Mouse (Mus musculus) cerebellum, adult 2 months (tissue): ENCODE data around the gene Ush2a. TPM values are rescaled to one million over a fixed set of nuclear protein-coding genes. Genes with fewer than 3 reads are reported as not detected.
A peak's percentile ranks its signal among the peaks of the same experiment; 100 is the strongest.

Experiments used
- DNase-seq, 2 experiments: peaks; one replicate each; pipeline ENCODE4 v3.0.0; 2021
- H3K27ac ChIP-seq: fragments of 200-500 bp; 2 replicates; pipeline ENCODE4 v1.5.1; 2012; ENCODE audit warnings: low read length, control low read depth, inconsistent platforms; ENCODE audit not compliant: insufficient read depth
- H3K27me3 ChIP-seq: fragments of 200-500 bp; 2 replicates; pipeline ENCODE4 v1.6.1; 2012; ENCODE audit warnings: inconsistent platforms, mild to moderate bottlenecking, low read length, moderate library complexity; ENCODE audit not compliant: control insufficient read depth, insufficient read depth
- H3K4me1 ChIP-seq: fragments of 200-500 bp; 2 replicates; pipeline ENCODE4 v1.6.1; 2011; ENCODE audit warnings: low read length; ENCODE audit not compliant: control insufficient read depth, insufficient read depth
- H3K4me3 ChIP-seq: fragments of 200-500 bp; replicated peaks from 2 replicates; pipeline ENCODE3; 2011; ENCODE audit warnings: mild to moderate bottlenecking, low read depth, low read length, control low read depth; ENCODE audit not compliant: insufficient read depth
- CTCF ChIP-seq: fragments of 200-500 bp; IDR thresholded peaks from 2 replicates; pipeline ENCODE4 v1.5.1; 2011; ENCODE audit warnings: low read depth, mild to moderate bottlenecking, control low read depth, low read length, moderate library complexity, borderline replicate concordance; ENCODE audit not compliant: insufficient read depth
- POLR2A ChIP-seq: fragments of 200-500 bp; IDR thresholded peaks from 2 replicates; pipeline ENCODE4 v1.6.1; 2011; ENCODE audit warnings: low read length, control low read depth, borderline replicate concordance; ENCODE audit not compliant: insufficient read depth
- WGBS: fragments of 180-500 bp; shearing (Covaris S2); methylation state at CpG from one replicate; pipeline ENCODE4 v1.1.7; 2018; 5-methylcytosine and 5-hydroxymethylcytosine counted together
- polyA plus RNA-seq: library from polyadenylated mRNA; depleted of rRNA; stranded (reverse); fragments of >200 nt; gene quantifications from 2 replicates; pipeline ENCODE4 v1.2.3, GENCODE M21; 2012

Gene Ush2a
- polyA plus RNA-seq, 1 experiment = 0.07 TPM

DNA sequence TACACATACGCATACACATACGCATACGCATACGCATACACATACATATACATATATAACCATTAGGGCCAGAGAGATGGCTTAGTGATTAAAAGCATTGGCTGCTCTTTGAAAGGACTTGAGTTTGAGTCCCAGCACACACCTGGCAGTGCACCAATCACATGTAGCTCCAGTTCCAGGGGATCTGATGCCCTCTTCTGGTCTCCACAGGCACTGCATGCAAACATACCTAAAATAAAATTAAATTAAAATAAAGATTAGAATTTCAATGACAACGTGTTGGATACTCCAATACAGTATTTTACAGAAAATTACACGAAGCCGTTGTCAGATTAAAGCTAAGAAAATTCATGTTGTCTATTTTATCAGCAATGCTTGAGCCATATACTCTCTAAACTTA is 336.2 kb downstream of the Ush2a start:
- no peaks in the 10 kb centered on the region for H3K4me1 ChIP-seq
- no peak overlapping the region for H3K4me3 ChIP-seq
- WGBS = 90% methylated on average over 7 of the region's 7 CpGs
- H3K27ac ChIP-seq = no peak overlapping the region
- no peaks in the 10 kb centered on the region for H3K27me3 ChIP-seq
- DNase-seq = no peak
- TF ChIP-seq POLR2A = no peak
- peak; percentile 17; the same call in 1 of the 2 replicates for TF ChIP-seq CTCF

- Histone ChIP-seq H3K4me3 (no peak overlapping the region), H3K27ac (no peak overlapping the region), H3K27me3 (no peaks in the 10 kb centered on the region), H3K4me1 (no peaks in the 10 kb centered on the region)
- TF ChIP-seq CTCF = no peak
- no peak for DNase-seq
- WGBS = 90% methylated on average over 8 of the region's 8 CpGs
These were observed 337.3 kb downstream of the Ush2a start for GRCm38 (mm10) chr1:188599134-188599533.

DNA sequence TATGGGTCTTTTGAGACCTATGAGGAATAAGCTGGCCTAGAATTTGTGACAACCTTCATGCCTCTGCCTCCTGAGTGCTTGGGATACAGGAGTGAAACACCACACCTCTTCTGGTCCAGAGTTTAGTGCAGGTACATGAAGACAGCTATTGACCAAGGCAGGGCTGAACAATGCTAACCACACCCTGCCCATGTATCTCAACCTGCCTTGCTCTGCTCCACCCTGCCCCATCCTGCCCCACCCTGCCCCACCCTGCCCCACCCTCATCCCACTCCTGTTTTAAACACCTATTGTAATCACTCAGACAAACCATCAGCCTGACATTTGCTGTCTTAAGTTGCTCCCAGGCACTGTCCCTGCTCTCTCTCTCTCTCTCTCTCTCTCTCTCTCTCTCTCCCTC is 344.6 kb downstream of the Ush2a start:
- TF ChIP-seq POLR2A = no peak
- TF ChIP-seq CTCF = no peak
- Histone ChIP-seq H3K4me1 (no peaks in the 10 kb centered on the region), H3K4me3 (no peak overlapping the region), H3K27me3 (no peaks in the 10 kb centered on the region), H3K27ac (no peak overlapping the region)
- DNase-seq = no peak

- no peak for TF ChIP-seq CTCF
- no peak for TF ChIP-seq POLR2A
- WGBS = 33% methylated on average over 5 of the region's 5 CpGs
- no peak for DNase-seq
- Histone ChIP-seq H3K27ac (no peak overlapping the region), H3K27me3 (no peaks in the 10 kb centered on the region), H3K4me3 (no peak overlapping the region), H3K4me1 (no peaks in the 10 kb centered on the region)
These were observed 354.7 kb downstream of the Ush2a start for GRCm38 (mm10) chr1:188616547-188616946.

GRCm38 (mm10) chr1:188633736-188634135 is 371.9 kb downstream of the Ush2a start:
- no peaks in the 10 kb centered on the region for H3K27me3 ChIP-seq
- TF ChIP-seq POLR2A (no peak), CTCF (peak; percentile 53)
- H3K4me1 ChIP-seq = no peaks in the 10 kb centered on the region
- no peak overlapping the region for H3K4me3 ChIP-seq
- 47% methylated on average over 4 of the region's 4 CpGs for WGBS
- H3K27ac ChIP-seq = no peak overlapping the region
- no peak for DNase-seq

DNA sequence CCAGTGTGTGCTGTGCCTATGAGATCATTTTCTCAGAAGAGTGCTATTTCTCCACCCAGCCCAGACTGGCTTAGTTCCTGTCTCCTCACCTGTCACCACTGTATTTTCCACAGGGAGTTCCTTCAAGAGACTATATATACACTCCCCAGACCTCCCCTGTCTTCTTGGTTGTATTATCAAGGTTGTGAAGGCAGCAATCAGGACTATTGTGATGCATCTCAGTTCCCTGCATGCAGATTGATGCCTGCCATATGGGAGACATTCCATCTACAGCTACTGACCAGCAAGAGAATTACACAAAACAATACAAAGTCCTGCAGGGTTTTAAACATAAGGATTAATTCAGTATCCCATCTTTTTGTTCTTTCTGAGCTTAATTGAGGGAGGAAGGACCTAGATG is 377.8 kb downstream of the Ush2a start:
- no peak for TF ChIP-seq POLR2A
- TF ChIP-seq CTCF = no peak
- DNase-seq = no peak
- no peak overlapping the region for H3K27ac ChIP-seq
- no peak overlapping the region for H3K4me3 ChIP-seq
- H3K27me3 ChIP-seq = no peaks in the 10 kb centered on the region
- H3K4me1 ChIP-seq = no peaks in the 10 kb centered on the region

DNA sequence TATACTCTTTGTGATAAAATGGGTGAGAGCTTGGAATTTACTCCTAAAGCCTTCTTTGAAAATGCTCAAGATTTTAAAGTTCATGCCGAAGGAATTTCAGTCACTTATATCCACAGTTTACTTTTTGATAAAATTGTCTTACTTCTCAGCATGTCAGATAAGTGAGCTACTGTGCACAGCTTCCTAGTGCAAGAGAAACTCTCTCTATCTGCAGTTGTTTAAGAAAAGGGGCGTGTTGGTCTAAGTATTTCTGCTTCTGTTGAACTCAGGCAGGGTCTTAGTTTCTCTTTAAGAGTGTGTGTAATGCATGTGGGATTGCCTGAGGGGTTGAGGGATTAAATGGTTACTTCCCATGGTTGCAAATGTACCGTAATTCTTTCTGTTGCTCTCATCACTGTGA is 381.3 kb downstream of the Ush2a start:
- TF ChIP-seq CTCF = no peak
- TF ChIP-seq POLR2A = no peak
- Histone ChIP-seq H3K27me3 (no peaks in the 10 kb centered on the region), H3K27ac (no peak overlapping the region), H3K4me1 (no peaks in the 10 kb centered on the region), H3K4me3 (no peak overlapping the region)
- 92% methylated on average over 3 of the region's 3 CpGs for WGBS
- DNase-seq = no peak

GRCm38 (mm10) chr1:188653001-188653400 is 391.2 kb downstream of the Ush2a start:
- WGBS = 84% methylated on average over 3 of the region's 3 CpGs

More at GRCm38 (mm10) chr1:188653001-188653400, 391.2 kb downstream of the Ush2a start:
- Histone ChIP-seq H3K4me3 (no peak overlapping the region), H3K27ac (no peak overlapping the region), H3K27me3 (no peaks in the 10 kb centered on the region), H3K4me1 (no peaks in the 10 kb centered on the region)
- DNase-seq = no peak
- TF ChIP-seq CTCF = no peak
- no peak for TF ChIP-seq POLR2A
